Mouse (Mus musculus): ENCODE data around the gene Fscn2. TPM values are rescaled to one million over a fixed set of nuclear protein-coding genes. Genes with fewer than 3 reads are reported as not detected.
"Not testable (repeated sequence)": the region's sequence is repeated elsewhere in the genome, so short reads cannot be mapped to it uniquely, and the experiment has no call there.

Fscn2 gene
- total RNA-seq, 2 experiments from 2014 or later: not detected

DNA sequence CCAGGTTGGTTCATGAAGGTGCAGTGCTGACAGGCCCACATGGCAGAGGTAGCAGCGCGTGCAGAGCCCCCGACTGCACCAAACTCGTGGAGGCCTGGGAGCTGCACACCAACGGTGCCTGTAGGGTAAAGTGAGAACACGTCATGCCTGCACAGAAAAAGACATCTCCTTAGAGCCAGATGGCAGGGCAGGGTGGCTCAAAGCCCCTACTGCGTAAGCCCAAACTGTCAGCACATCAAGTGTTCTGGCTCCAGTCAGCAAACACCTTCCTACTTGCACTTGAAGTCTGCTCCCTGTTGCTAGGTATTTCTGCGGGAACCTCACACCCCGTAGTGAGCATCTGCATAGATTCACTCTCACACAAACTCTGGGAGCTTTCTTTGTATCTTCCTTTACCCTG is 21.2 kb downstream of the Fscn2 start:
- DNase-seq (ENCODE audit: low spot score): no peak
- intact Hi-C loops (cut with DNase I): no loop called here

DNA sequence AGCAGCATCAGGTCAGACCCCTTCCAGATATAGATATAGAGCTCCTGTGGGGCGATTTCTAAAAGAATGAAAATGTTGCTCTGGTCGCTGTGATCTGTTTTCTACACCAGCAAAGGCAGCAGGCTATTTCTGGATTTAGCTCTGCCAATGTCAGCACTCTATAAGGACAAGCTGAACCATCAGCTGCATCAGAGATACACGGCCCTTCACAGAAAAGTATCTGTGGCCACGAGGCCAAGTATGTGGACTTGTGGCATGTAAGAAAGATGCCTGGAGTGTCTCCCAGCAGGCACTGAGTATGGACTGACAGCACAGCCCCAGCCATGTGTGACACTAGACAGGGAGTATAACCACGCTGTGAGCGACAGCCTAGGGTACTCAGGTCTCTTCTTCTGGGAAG is 25.3 kb downstream of the Fscn2 start:
- intact Hi-C loops (cut with DNase I): no loop called here
- DNase-seq (ENCODE audit: low spot score): no peak

DNA sequence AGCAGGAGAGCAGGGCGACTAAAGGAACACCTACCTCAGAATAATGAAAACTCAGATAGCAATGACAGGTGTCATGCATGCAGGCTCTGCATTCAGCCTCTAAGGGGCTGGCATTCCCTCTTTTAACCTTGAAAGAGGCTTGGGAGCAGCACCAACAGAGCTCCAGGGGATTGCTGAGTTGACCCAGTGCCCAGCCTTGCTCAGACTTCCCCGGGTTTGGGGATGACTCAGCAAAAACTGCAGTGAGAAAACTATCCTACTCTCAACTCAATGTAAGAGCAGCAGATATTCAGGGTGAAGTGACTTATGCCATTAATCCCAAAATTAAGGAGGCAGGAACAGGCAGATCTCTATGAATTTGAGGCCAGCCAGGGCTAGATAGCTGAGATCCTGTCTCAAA is 25.8 kb downstream of the Fscn2 start:
- intact Hi-C loops (cut with DNase I): no loop called here
- no peak for DNase-seq (ENCODE audit: low spot score)

DNA sequence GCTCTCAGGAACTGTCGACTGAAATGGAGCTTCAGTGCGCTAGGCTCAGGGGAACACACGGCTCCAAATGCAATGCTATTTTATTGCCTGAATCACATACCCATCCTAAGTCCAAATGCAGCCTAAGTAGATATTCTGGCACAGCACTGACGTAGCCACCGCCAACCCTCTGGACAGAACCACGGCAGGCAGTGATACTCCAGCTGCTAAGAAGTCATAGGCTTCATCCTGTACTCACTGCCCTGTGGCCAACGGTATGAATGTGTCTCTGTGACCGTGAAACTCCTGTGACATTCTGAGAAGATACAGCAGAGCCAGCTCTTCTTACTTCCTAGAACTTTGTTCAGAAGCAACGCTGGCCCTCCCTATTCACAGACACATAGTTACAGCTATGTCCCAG is 27.2 kb downstream of the Fscn2 start:
- DNase-seq (ENCODE audit: low spot score): no peak
- intact Hi-C loops (cut with DNase I): no loop called here

DNA sequence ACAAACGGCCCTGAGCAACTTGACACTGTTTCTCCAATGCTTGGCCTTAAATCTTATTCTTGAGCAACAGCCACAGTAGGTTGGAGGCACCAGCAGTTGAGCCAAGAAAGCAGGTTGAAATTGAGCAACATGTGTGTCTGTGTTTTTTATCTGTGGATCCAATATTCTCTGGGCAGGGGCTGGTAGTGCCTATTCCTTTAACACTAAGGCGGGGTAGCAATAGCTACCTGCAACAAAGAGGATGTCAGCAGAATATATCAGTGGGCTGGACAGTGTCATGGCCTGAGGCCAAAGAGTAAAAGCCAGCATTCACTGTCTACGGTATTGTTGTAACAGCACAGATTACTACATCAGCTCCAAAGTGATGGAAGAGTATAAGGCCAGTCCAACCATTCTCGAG is 34.3 kb downstream of the Fscn2 start:
- intact Hi-C loops (cut with DNase I): no loop called here

DNA sequence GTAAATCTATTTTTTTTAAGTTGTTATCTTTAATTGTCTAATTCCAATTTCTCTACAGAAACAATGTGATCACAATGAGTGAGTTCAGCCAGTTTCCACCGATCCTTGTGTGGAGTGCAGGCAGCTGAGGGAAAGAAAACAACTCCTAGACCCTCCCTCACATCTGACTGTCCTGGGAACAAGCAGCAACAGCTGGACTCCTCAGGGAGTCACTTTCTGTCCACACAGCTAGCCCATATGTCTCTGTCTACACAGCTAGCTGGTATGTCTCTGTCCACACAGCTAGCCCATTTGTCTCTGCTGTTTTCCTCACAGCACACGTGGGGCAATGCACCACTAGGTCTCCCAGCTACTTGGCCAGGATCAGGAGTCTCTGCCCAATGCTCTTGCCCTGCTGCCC is 36.3 kb downstream of the Fscn2 start:
- intact Hi-C loops (cut with DNase I): no loop called here
- no peak for DNase-seq (ENCODE audit: low spot score)

More for the DNA sequence above, 34.3 kb downstream of the Fscn2 start:
- no peak for DNase-seq (ENCODE audit: low spot score)

DNA sequence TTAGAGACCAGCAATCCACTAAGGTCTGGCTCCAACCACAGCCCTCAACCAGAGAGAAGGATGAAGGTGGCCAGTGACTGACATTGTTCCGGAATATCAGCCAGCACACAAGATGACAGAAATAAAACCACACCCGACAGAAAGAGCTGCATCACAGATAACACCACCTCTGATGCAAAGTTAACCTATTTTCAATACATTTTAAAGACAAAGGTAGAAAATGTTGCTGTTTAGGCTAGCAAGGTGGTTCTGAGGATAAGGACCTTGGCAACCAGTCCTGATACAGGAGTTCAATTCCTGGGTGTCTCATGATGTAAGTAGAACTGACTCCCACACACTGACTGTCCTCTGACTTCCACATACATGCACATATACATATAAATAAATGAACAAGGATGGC is 38.0 kb downstream of the Fscn2 start:
- intact Hi-C loops (cut with DNase I): no loop called here
- DNase-seq (ENCODE audit: low spot score): no peak

DNA sequence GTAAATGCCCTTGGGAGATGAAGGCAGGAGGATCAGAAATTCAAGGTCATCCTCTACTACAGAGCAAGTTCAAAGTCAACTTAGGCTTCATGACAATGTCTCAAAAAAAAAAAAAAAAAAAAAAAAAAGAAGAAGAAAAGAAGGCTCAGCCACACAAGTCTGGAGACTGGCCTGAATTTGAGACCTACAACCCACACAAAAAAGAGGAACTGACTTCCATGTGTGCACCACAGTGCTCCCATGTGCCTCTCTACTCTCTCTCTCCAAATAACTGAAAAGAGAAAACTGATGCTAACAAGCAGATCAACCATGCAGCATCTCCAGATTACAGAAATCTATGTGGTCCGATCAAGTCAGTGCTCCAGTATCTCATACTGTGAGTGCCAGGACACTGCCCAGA is 43.5 kb downstream of the Fscn2 start:
- intact Hi-C loops (cut with DNase I): no loop called here
- DNase-seq (ENCODE audit: low spot score): no peak

DNA sequence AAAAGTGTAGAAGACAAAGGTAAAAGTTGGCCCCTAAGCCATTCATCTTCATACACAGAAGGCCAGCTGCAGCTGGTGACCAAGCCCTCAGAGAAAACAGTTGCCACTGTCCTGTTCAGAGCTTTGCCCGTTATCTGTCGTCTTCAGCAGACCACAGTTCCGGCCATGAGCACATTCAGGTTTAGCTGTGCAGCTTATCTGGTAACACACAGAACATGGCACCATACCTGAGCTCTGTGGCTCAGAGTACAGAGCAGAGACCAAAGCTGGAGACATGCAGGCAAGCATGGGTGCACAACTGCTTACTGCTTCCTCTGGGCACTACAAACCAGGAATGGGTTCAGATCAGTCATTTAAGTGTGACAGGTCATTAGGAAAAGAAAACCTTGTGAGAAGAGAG is 44.5 kb downstream of the Fscn2 start:
- intact Hi-C loops (cut with DNase I): no loop called here
- no peak for DNase-seq (ENCODE audit: low spot score)

DNA sequence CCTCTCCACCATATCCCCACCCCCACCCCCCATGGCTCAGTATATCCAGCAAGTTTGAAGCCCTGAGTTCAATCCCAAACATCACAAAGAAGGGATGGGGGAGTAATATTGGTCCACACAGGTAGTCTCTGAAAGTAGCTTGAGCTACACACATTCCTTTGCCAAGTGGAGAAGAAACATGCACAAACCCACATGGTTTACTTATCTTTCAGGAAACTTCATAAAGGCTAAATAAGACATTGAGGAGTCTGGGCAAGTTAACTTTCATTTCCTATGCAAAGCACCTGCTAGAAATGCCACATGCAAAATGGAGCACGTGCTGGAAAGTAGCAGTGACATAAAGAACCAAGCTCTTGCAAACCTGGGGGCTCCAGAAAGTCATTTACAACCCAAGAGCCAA is 45.1 kb downstream of the Fscn2 start:
- intact Hi-C loops (cut with DNase I): no loop called here
- DNase-seq (ENCODE audit: low spot score): no peak

DNA sequence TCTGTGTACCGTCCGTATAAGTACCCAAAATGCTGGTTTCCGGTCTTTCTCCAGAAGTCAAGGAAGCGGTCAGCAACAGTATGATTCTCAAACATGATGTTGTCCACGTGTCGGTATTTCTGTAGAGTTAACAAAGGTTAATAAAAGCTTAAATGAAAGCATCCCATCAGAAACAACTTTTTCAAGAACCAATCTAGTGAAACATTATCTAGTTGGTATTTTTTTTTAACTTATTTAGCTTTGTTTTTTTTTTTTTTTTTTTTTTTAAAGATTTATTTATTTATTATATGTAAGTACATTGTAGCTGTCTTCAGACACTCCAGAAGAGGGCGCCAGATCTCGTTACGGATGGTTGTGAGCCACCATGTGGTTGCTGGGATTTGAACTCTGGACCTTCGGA is 52.3 kb downstream of the Fscn2 start:
- intact Hi-C loops (cut with DNase I): not testable (repeated sequence)

More for the DNA sequence above, 52.3 kb downstream of the Fscn2 start:
- not testable (repeated sequence) for DNase-seq (ENCODE audit: low spot score)

Small RNA genes within 50 kb of the gene (microRNA-seq; reads per million reads assigned to microRNA genes)
- gene Gm23419 (not detected), gene Mir6935 (not detected)

Other genes starting within 250 kb of the Fscn2 start
- gene Slc38a10, start 210.2 kb upstream of the Fscn2 start, total RNA-seq (2021): 10 to 100 TPM; 75.9 to 78.0 TPM
- 1 to 10 TPM; 7.8 to 8.3 TPM for gene Bahcc1, start 128.6 kb upstream of the Fscn2 start, total RNA-seq (2021)
- gene Actg1, start 13.0 kb upstream of the Fscn2 start, total RNA-seq (2021): 100 to 1,000 TPM; 282 to 346 TPM
- 10 to 100 TPM; 15.2 to 15.3 TPM for gene Faap100, start 17.2 kb downstream of the Fscn2 start, total RNA-seq (2021)
- 10 to 100 TPM; 53.0 to 59.3 TPM for gene Nploc4, start 76.2 kb downstream of the Fscn2 start, total RNA-seq (2021)
- 1 to 10 TPM; 1.4 to 1.6 TPM for gene Tspan10, start 81.1 kb downstream of the Fscn2 start, total RNA-seq (2021)
- under 1 TPM; 0.47 to 0.84 TPM for gene Pde6g, start 92.0 kb downstream of the Fscn2 start, total RNA-seq (2021)
- gene Oxld1, start 96.5 kb downstream of the Fscn2 start, total RNA-seq (2021): 10 to 100 TPM; 53.7 to 56.4 TPM
- gene Ccdc137, start 96.6 kb downstream of the Fscn2 start, total RNA-seq (2021): 1 to 10 TPM; 7.9 to 8.9 TPM
- gene Arl16, start 106.1 kb downstream of the Fscn2 start, total RNA-seq (2021): 10 to 100 TPM; 10.5 to 10.6 TPM
- gene Mrpl12, start 123.1 kb downstream of the Fscn2 start, total RNA-seq (2021): 100 to 1,000 TPM; 253 to 263 TPM
- gene Slc25a10, start 130.3 kb downstream of the Fscn2 start, total RNA-seq (2021): 10 to 100 TPM; 13.1 to 14.8 TPM
- gene Gcgr, start 169.2 kb downstream of the Fscn2 start, total RNA-seq (2021): 1 to 10 TPM; 1.3 to 1.5 TPM
- 10 to 100 TPM; 44.1 to 46.9 TPM for gene Mcrip1, start 188.2 kb downstream of the Fscn2 start, total RNA-seq (2021)
- not detected for gene Ppp1r27, start 189.6 kb downstream of the Fscn2 start, total RNA-seq (2021)
- 100 to 1,000 TPM; 228 to 255 TPM for gene P4hb, start 211.7 kb downstream of the Fscn2 start, total RNA-seq (2021)
- 100 to 1,000 TPM; 142 to 158 TPM for gene Arhgdia, start 220.1 kb downstream of the Fscn2 start, total RNA-seq (2021)
- gene Alyref, start 236.8 kb downstream of the Fscn2 start, total RNA-seq (2021): 10 to 100 TPM; 49.3 to 52.6 TPM
- gene Anapc11, start 236.9 kb downstream of the Fscn2 start, total RNA-seq (2021): 10 to 100 TPM; 82.6 to 90.3 TPM
- not detected for gene Npb, start 246.9 kb downstream of the Fscn2 start, total RNA-seq (2021)

Data from heart, postnatal 25 days (tissue).